Mouse (Mus musculus) intestine, embryonic 16.5 days (tissue): ENCODE measurements around the gene Pfdn6. TPM values are rescaled to one million over a fixed set of nuclear protein-coding genes. Genes with fewer than 3 reads are reported as not detected.
"Not testable (repeated sequence)": the region's sequence is repeated elsewhere in the genome, so short reads cannot be mapped to it uniquely, and the experiment has no call there.

Source experiments
- ATAC-seq: fragments of 200-750 bp; cut with Nextera tagmentation; 2 replicates; pipeline ENCODE4 v1.8.0; 2017; ENCODE audit warnings: moderate TSS enrichment, moderate library complexity
- H3K27ac ChIP-seq: fragments of 300-500 bp; sonication (generic); 2 replicates; pipeline ENCODE4 v1.5.1; 2014; ENCODE audit warnings: mild to moderate bottlenecking, low read length
- H3K27me3 ChIP-seq: fragments of 300-500 bp; sonication (generic); replicated peaks from 2 replicates; pipeline ENCODE4 v1.6.1; 2014; ENCODE audit warnings: low read length, control low read depth, mixed read lengths; ENCODE audit not compliant: control insufficient read depth, insufficient read depth
- H3K36me3 ChIP-seq: fragments of 300-500 bp; sonication (generic); 2 replicates; pipeline ENCODE4 v1.6.1; 2014; ENCODE audit warnings: low read length, control low read depth; ENCODE audit not compliant: control insufficient read depth, insufficient read depth
- H3K4me1 ChIP-seq: fragments of 300-500 bp; sonication (generic); 2 replicates; pipeline ENCODE4 v1.6.1; 2014; ENCODE audit warnings: low read length, control low read depth, mixed read lengths; ENCODE audit not compliant: control insufficient read depth, insufficient read depth
- H3K4me2 ChIP-seq: fragments of 300-500 bp; sonication (generic); 2 replicates; pipeline ENCODE4 v1.6.1; 2014; ENCODE audit warnings: low read depth, low read length, control low read depth
- H3K4me3 ChIP-seq: fragments of 300-500 bp; sonication (generic); 2 replicates; pipeline ENCODE4 v1.5.1; 2014; ENCODE audit warnings: mild to moderate bottlenecking, low read length
- H3K9ac ChIP-seq: fragments of 300-500 bp; sonication (generic); 2 replicates; pipeline ENCODE4 v1.6.1; 2014; ENCODE audit warnings: low read depth, low read length
- H3K9me3 ChIP-seq: fragments of 300-500 bp; sonication (generic); 2 replicates; pipeline ENCODE4 v1.6.1; 2016; ENCODE audit warnings: low read length, control low read depth; ENCODE audit not compliant: control insufficient read depth
- WGBS: fragments of 180-500 bp; shearing (Covaris S2); extraction: QIAGEN DNeasy Blood & Tissue Kit; methylation state at CpG from one replicate; pipeline ENCODE4 v1.1.7; 2014; 5-methylcytosine and 5-hydroxymethylcytosine counted together
- polyA plus RNA-seq: library from polyadenylated mRNA; unstranded; fragments of >200 nt; fragmentation: Nextera tagmentation; extraction: Ambion mirVana; gene quantifications from 2 replicates; pipeline ENCODE4 v1.2.1, GENCODE M21; 2015

Gene Pfdn6
- polyA plus RNA-seq, 1 experiment from 2014 or later: 167 TPM

- not testable (repeated sequence) for H3K9me3 ChIP-seq, H3K4me2 ChIP-seq, H3K36me3 ChIP-seq, H3K27ac ChIP-seq, ATAC-seq, H3K27me3 ChIP-seq, H3K9ac ChIP-seq, H3K4me1 ChIP-seq, H3K4me3 ChIP-seq
- 67% methylated on average over 6 of the region's 6 CpGs for WGBS
Measured at GRCm38 (mm10) chr17:33903911-33904651, 36.1 kb downstream of the Pfdn6 start.

GRCm38 (mm10) chr17:33902491-33902890 lies 37.7 kb downstream of the Pfdn6 start:
- Histone ChIP-seq H3K4me3 (no peak overlapping the region), H3K9ac (no peak overlapping the region), H3K9me3 (no peaks in the 10 kb centered on the region), H3K36me3 (no peaks in the 10 kb centered on the region), H3K27ac (no peak overlapping the region), H3K27me3 (no peaks in the 10 kb centered on the region), H3K4me2 (no peak overlapping the region), H3K4me1 (no peaks in the 10 kb centered on the region)
- 79% methylated on average over 7 of the region's 7 CpGs for WGBS
- no peak for ATAC-seq

GRCm38 (mm10) chr17:33902079-33902478 lies 38.1 kb downstream of the Pfdn6 start:
- Histone ChIP-seq H3K4me2 (no peak overlapping the region), H3K27ac (no peak overlapping the region), H3K36me3 (no peaks in the 10 kb centered on the region), H3K4me1 (no peaks in the 10 kb centered on the region), H3K9me3 (no peaks in the 10 kb centered on the region), H3K9ac (no peak overlapping the region), H3K4me3 (no peak overlapping the region), H3K27me3 (no peaks in the 10 kb centered on the region)
- ATAC-seq: no peak
- 29% methylated on average over 4 of the region's 4 CpGs for WGBS

GRCm38 (mm10) chr17:33901653-33902052 lies 38.5 kb downstream of the Pfdn6 start:
- ATAC-seq: no peak
- no peak overlapping the region for H3K4me3 ChIP-seq
- no peaks in the 10 kb centered on the region for H3K4me1 ChIP-seq
- H3K9me3 ChIP-seq: no peaks in the 10 kb centered on the region
- 57% methylated on average over 4 of the region's 4 CpGs for WGBS
- H3K9ac ChIP-seq: no peak overlapping the region
- no peak overlapping the region for H3K27ac ChIP-seq
- no peaks in the 10 kb centered on the region for H3K27me3 ChIP-seq
- H3K36me3 ChIP-seq: no peaks in the 10 kb centered on the region
- H3K4me2 ChIP-seq: no peak overlapping the region

GRCm38 (mm10) chr17:33900989-33901314 lies 39.2 kb downstream of the Pfdn6 start:
- H3K9me3 ChIP-seq: no peaks in the 10 kb centered on the region
- no peak overlapping the region for H3K27ac ChIP-seq
- H3K4me2 ChIP-seq: no peak overlapping the region
- 76% methylated on average over 4 of the region's 4 CpGs for WGBS
- ATAC-seq: no peak
- no peak overlapping the region for H3K9ac ChIP-seq
- no peak overlapping the region for H3K4me3 ChIP-seq
- no peaks in the 10 kb centered on the region for H3K27me3 ChIP-seq
- H3K4me1 ChIP-seq: no peaks in the 10 kb centered on the region
- no peaks in the 10 kb centered on the region for H3K36me3 ChIP-seq

- Histone ChIP-seq H3K36me3 (no peaks in the 10 kb centered on the region), H3K9ac (no peak overlapping the region), H3K4me1 (no peaks in the 10 kb centered on the region), H3K9me3 (no peaks in the 10 kb centered on the region), H3K27ac (no peak overlapping the region), H3K4me3 (no peak overlapping the region), H3K4me2 (no peak overlapping the region), H3K27me3 (no peaks in the 10 kb centered on the region)
- WGBS: 66% methylated on average over 7 of the region's 7 CpGs
- no peak for ATAC-seq
Measured at GRCm38 (mm10) chr17:33900281-33900988, 39.7 kb downstream of the Pfdn6 start.

- no peak overlapping the region for H3K27ac ChIP-seq
- WGBS: 82% methylated on average over 4 of the region's 4 CpGs
- H3K9ac ChIP-seq: no peak overlapping the region
- H3K36me3 ChIP-seq: no peaks in the 10 kb centered on the region
- H3K4me1 ChIP-seq: no peaks in the 10 kb centered on the region
- no peak overlapping the region for H3K4me3 ChIP-seq
- H3K27me3 ChIP-seq: no peaks in the 10 kb centered on the region
- ATAC-seq: no peak
- H3K4me2 ChIP-seq: no peak overlapping the region
- no peaks in the 10 kb centered on the region for H3K9me3 ChIP-seq
Measured at GRCm38 (mm10) chr17:33899642-33900041, 40.5 kb downstream of the Pfdn6 start.

- WGBS: 83% methylated on average over 4 of the region's 4 CpGs
- H3K4me3 ChIP-seq, H3K27me3 ChIP-seq, H3K36me3 ChIP-seq, H3K9ac ChIP-seq, H3K27ac ChIP-seq, ATAC-seq, H3K4me2 ChIP-seq, H3K4me1 ChIP-seq, H3K9me3 ChIP-seq: not testable (repeated sequence)
Measured at GRCm38 (mm10) chr17:33898193-33898592, 42.0 kb downstream of the Pfdn6 start.

- Histone ChIP-seq H3K4me2 (no peak overlapping the region), H3K27me3 (no peaks in the 10 kb centered on the region), H3K27ac (no peak overlapping the region), H3K9ac (no peak overlapping the region), H3K4me1 (no peaks in the 10 kb centered on the region), H3K36me3 (no peaks in the 10 kb centered on the region), H3K4me3 (no peak overlapping the region), H3K9me3 (no peaks in the 10 kb centered on the region)
- ATAC-seq: no peak
- WGBS: 41% methylated on average over 6 of the region's 6 CpGs
Measured at GRCm38 (mm10) chr17:33897114-33897794, 42.9 kb downstream of the Pfdn6 start.
